Mouse (Mus musculus): ENCODE measurements around the gene Samd11.

GRCm38 (mm10) chr4:156234021-156234501, 21.4 kb downstream of the Samd11 start:
- no peak for TF ChIP-seq CTCF (IDR thresholded peaks at IDR 0.05; ENCODE audit: low read depth)
- no peak for TF ChIP-seq EP300 (IDR thresholded peaks at IDR 0.05; ENCODE audit: low read depth)

Data from liver, postnatal 0 days (tissue).